ENCODE assay signal across 8 mouse cellular contexts in genomic region chr12:52604992-52605652, GRCm38 (mm10).
A peak's percentile ranks its signal among the peaks of the same experiment; 100 is the strongest.
DNase-seq lines count a peak whose midpoint lies in the region; ATAC-seq and TF ChIP-seq lines count a peak whose summit lies in the region.

No protein-coding gene starts in this region.

- peak overlapping the region; percentile 78 for H3K27ac ChIP-seq in kidney, embryonic 14.5 days (ENCODE audit: low read depth, low read length)
- peak overlapping the region; percentile 77 for H3K27ac ChIP-seq in bone marrow, adult 2 months (ENCODE audit: control insufficient read depth, insufficient read depth, low read depth, low read length, poor library complexity)
- H3K27ac ChIP-seq in hindbrain, embryonic 12.5 days: peak overlapping the region; percentile 89
- H3K27ac ChIP-seq in midbrain, embryonic 12.5 days (replicated peaks): peak overlapping the region; percentile 86

- peak overlapping the region; percentile 91 for H3K4me3 ChIP-seq in kidney, embryonic 14.5 days (ENCODE audit: low read length)
- H3K4me3 ChIP-seq in bone marrow, adult 2 months (replicated peaks; ENCODE audit: control insufficient read depth, low read depth, low read length): peak overlapping the region; percentile 53
- H3K4me3 ChIP-seq in hindbrain, embryonic 12.5 days: peak overlapping the region; percentile 88
- H3K4me3 ChIP-seq in midbrain, embryonic 12.5 days: peak overlapping the region; percentile 80

- 0 out of 2 replicates have a peak, but pooled peaks cover 3% of the 10 kb centered on the region for H3K4me1 ChIP-seq in kidney, embryonic 14.5 days (ENCODE audit: control insufficient read depth, insufficient read depth, low read length)
- no peaks in the 10 kb centered on the region; the same call in 1 of the 2 replicates for H3K4me1 ChIP-seq in bone marrow, adult 2 months (ENCODE audit: control insufficient read depth, insufficient read depth, low read length)
- peaks cover 4% of the 10 kb centered on the region for H3K4me1 ChIP-seq in hindbrain, embryonic 12.5 days
- H3K4me1 ChIP-seq in midbrain, embryonic 12.5 days: peaks cover 9% of the 10 kb centered on the region

- H3K9ac ChIP-seq in kidney, embryonic 14.5 days (ENCODE audit: low read depth, low read length): peak overlapping the region; percentile 77
- H3K9ac ChIP-seq in hindbrain, embryonic 12.5 days: peak overlapping the region; percentile 13; the same call in 1 of the 2 replicates
- H3K9ac ChIP-seq in midbrain, embryonic 12.5 days (replicated peaks): peak overlapping the region; percentile 76

- WGBS in kidney, embryonic 14.5 days: 48% methylated on average over 13 of the region's 13 CpGs
- WGBS in bone marrow, adult 2 months: 46% methylated on average over 13 of the region's 13 CpGs
- WGBS in hindbrain, embryonic 12.5 days: 54% methylated on average over 13 of the region's 13 CpGs
- 53% methylated on average over 13 of the region's 13 CpGs for WGBS in midbrain, embryonic 12.5 days

- TF ChIP-seq CTCF in bone marrow, adult 2 months (IDR thresholded peaks at IDR 0.05; ENCODE audit: control insufficient read depth, insufficient read depth, low read length): no peak

- H3K36me3 ChIP-seq in kidney, embryonic 14.5 days (ENCODE audit: control insufficient read depth, insufficient read depth, low read length): no peaks in the 10 kb centered on the region
- no peaks in the 10 kb centered on the region for H3K36me3 ChIP-seq in hindbrain, embryonic 12.5 days
- H3K36me3 ChIP-seq in midbrain, embryonic 12.5 days: no peaks in the 10 kb centered on the region

- no peaks in the 10 kb centered on the region for H3K27me3 ChIP-seq in kidney, embryonic 14.5 days (ENCODE audit: control insufficient read depth, insufficient read depth, low read length)
- no peaks in the 10 kb centered on the region for H3K27me3 ChIP-seq in hindbrain, embryonic 12.5 days
- H3K27me3 ChIP-seq in midbrain, embryonic 12.5 days: no peaks in the 10 kb centered on the region

- no peak for ATAC-seq in kidney, embryonic 14.5 days (ENCODE audit: low FRiP score, low TSS enrichment)
- no peak for ATAC-seq in hindbrain, embryonic 12.5 days (ENCODE audit: low FRiP score)
- ATAC-seq in midbrain, embryonic 12.5 days (ENCODE audit: low FRiP score, low read depth): no peak
- no peak for ATAC-seq in erythroid progenitor cell, adult 5-6 weeks (replicated peaks; ENCODE audit: low FRiP score, poor library complexity, severe bottlenecking)

- no peak for DNase-seq in kidney, postnatal 25 days
- DNase-seq in embryo, embryonic 9.5 days (ENCODE audit: extremely low spot score): no peak
- no peak for DNase-seq in layer of hippocampus, postnatal 25 days (ENCODE audit: extremely low spot score in 1 of 2, low spot score in 1 of 2)

- H3K9me3 ChIP-seq in kidney, embryonic 14.5 days (ENCODE audit: control insufficient read depth, low read length): no peaks in the 10 kb centered on the region
- no peaks in the 10 kb centered on the region for H3K9me3 ChIP-seq in hindbrain, embryonic 12.5 days (replicated peaks)
- no peaks in the 10 kb centered on the region for H3K9me3 ChIP-seq in midbrain, embryonic 12.5 days

- no peak for TF ChIP-seq POLR2A in bone marrow, adult 2 months (IDR thresholded peaks at IDR 0.05; ENCODE audit: borderline replicate concordance, control insufficient read depth, low read depth, low read length)

- peak overlapping the region; percentile 65 for H3K4me2 ChIP-seq in kidney, embryonic 14.5 days (replicated peaks; ENCODE audit: low read depth, low read length)
- H3K4me2 ChIP-seq in hindbrain, embryonic 12.5 days (replicated peaks): peak overlapping the region; percentile 80
- H3K4me2 ChIP-seq in midbrain, embryonic 12.5 days (replicated peaks): peak overlapping the region; percentile 78

Comparison
In these comparisons a context has a peak if more than half of its experiments do, and no peak if none do; other contexts are left out.
1. H3K9ac ChIP-seq: peak in every context shown above with its lines; median percentile 77 in kidney, embryonic 14.5 days; 76 in midbrain, embryonic 12.5 days; 13 in hindbrain, embryonic 12.5 days.